Mouse (Mus musculus) stomach, embryonic 16.5 days (tissue): Measurements from ENCODE around the gene Ifit3. TPM values are rescaled to one million over a fixed set of nuclear protein-coding genes. Genes with fewer than 3 reads are reported as not detected.
A peak's percentile ranks its signal among the peaks of the same experiment; 100 is the strongest.
"Not testable (repeated sequence)": the region's sequence is repeated elsewhere in the genome, so short reads cannot be mapped to it uniquely, and the experiment has no call there.

Experiments
- ATAC-seq: fragments of 200-750 bp; cut with Nextera tagmentation; 2 replicates; pipeline ENCODE4 v1.8.0; 2017; ENCODE audit warnings: moderate number of reproducible peaks, moderate TSS enrichment; ENCODE audit not compliant: insufficient read depth, low FRiP score
- H3K27ac ChIP-seq: fragments of 300-500 bp; sonication (generic); 2 replicates; pipeline ENCODE4 v1.5.1; 2014; ENCODE audit warnings: low read length
- H3K27me3 ChIP-seq: fragments of 300-500 bp; sonication (generic); 2 replicates; pipeline ENCODE4 v1.6.1; 2014; ENCODE audit warnings: low read length, control low read depth, mixed read lengths; ENCODE audit not compliant: control insufficient read depth, insufficient read depth
- H3K36me3 ChIP-seq: fragments of 300-500 bp; sonication (generic); 2 replicates; pipeline ENCODE4 v1.6.1; 2014; ENCODE audit warnings: low read length; ENCODE audit not compliant: control insufficient read depth, insufficient read depth
- H3K4me1 ChIP-seq: fragments of 300-500 bp; sonication (generic); 2 replicates; pipeline ENCODE4 v1.6.1; 2014; ENCODE audit warnings: low read length, control low read depth, mixed read lengths; ENCODE audit not compliant: control insufficient read depth, insufficient read depth
- H3K4me2 ChIP-seq: fragments of 300-500 bp; sonication (generic); 2 replicates; pipeline ENCODE4 v1.6.1; 2014; ENCODE audit warnings: low read depth, low read length, mixed read lengths
- H3K4me3 ChIP-seq: fragments of 300-500 bp; sonication (generic); replicated peaks from 2 replicates; pipeline ENCODE4 v1.5.1; 2014; ENCODE audit warnings: mild to moderate bottlenecking, low read length
- H3K9ac ChIP-seq: fragments of 300-500 bp; sonication (generic); 2 replicates; pipeline ENCODE4 v1.6.1; 2014; ENCODE audit warnings: low read length
- H3K9me3 ChIP-seq: fragments of 300-500 bp; sonication (generic); replicated peaks from 2 replicates; pipeline ENCODE4 v1.6.1; 2016; ENCODE audit warnings: low read length, control low read depth; ENCODE audit not compliant: control insufficient read depth
- WGBS: fragments of 180-500 bp; shearing (Covaris S2); extraction: QIAGEN DNeasy Blood & Tissue Kit; methylation state at CpG from one replicate; pipeline ENCODE4 v1.1.7; 2014; 5-methylcytosine and 5-hydroxymethylcytosine counted together
- polyA plus RNA-seq: library from polyadenylated mRNA; unstranded; fragments of >200 nt; fragmentation: Nextera tagmentation; extraction: Ambion mirVana; gene quantifications from 2 replicates; pipeline ENCODE4 v1.2.1, GENCODE M21; 2015

Gene Ifit3
- polyA plus RNA-seq: 0.53 and 0.76 TPM in 2 replicates

GRCm38 (mm10) chr19:34583126-34583766, at the start of gene Ifit3:
Gene Ifit3, plus strand, starts transcription at chr19:34583531.
- peak; percentile 47 for ATAC-seq
- not testable (repeated sequence) for H3K27me3 ChIP-seq, H3K27ac ChIP-seq, H3K4me1 ChIP-seq, H3K9ac ChIP-seq, H3K36me3 ChIP-seq, H3K4me2 ChIP-seq, H3K9me3 ChIP-seq, H3K4me3 ChIP-seq
- 27% methylated on average over 2 of the region's 2 CpGs for WGBS

GRCm38 (mm10) chr19:34539422-34539821, 43.9 kb upstream of the Ifit3 start:
- H3K36me3 ChIP-seq: no peaks in the 10 kb centered on the region
- no peaks in the 10 kb centered on the region for H3K4me1 ChIP-seq
- 100% methylated on average over 1 of the region's 1 CpGs for WGBS
- no peak for ATAC-seq
- H3K27ac ChIP-seq: no peak overlapping the region
- no peak overlapping the region for H3K4me3 ChIP-seq
- H3K4me2 ChIP-seq: no peak overlapping the region
- H3K9ac ChIP-seq: no peak overlapping the region
- H3K27me3 ChIP-seq: no peaks in the 10 kb centered on the region
- no peaks in the 10 kb centered on the region for H3K9me3 ChIP-seq

- Histone ChIP-seq H3K4me2 (no peak overlapping the region), H3K9me3 (no peaks in the 10 kb centered on the region), H3K27me3 (no peaks in the 10 kb centered on the region), H3K4me1 (no peaks in the 10 kb centered on the region), H3K4me3 (no peak overlapping the region), H3K27ac (no peak overlapping the region), H3K9ac (no peak overlapping the region), H3K36me3 (no peaks in the 10 kb centered on the region)
- 81% methylated on average over 4 of the region's 4 CpGs for WGBS
- ATAC-seq: no peak
Measured at GRCm38 (mm10) chr19:34546211-34546610, 37.1 kb upstream of the Ifit3 start.

GRCm38 (mm10) chr19:34547976-34548375, 35.4 kb upstream of the Ifit3 start:
- H3K27me3 ChIP-seq: no peaks in the 10 kb centered on the region
- H3K9me3 ChIP-seq: no peaks in the 10 kb centered on the region
- H3K36me3 ChIP-seq: no peaks in the 10 kb centered on the region
- no peak overlapping the region for H3K4me2 ChIP-seq
- no peak for ATAC-seq
- H3K4me1 ChIP-seq: peaks cover 5% of the 10 kb centered on the region
- H3K27ac ChIP-seq: no peak overlapping the region
- no peak overlapping the region for H3K9ac ChIP-seq
- 30% methylated on average over 7 of the region's 7 CpGs for WGBS
- no peak overlapping the region for H3K4me3 ChIP-seq

- Histone ChIP-seq H3K27me3 (no peaks in the 10 kb centered on the region), H3K9ac (peak overlapping the region; percentile 69), H3K4me1 (peaks cover 8% of the 10 kb centered on the region), H3K36me3 (no peaks in the 10 kb centered on the region), H3K4me3 (peak overlapping the region; percentile 59), H3K27ac (no peak overlapping the region), H3K9me3 (0 out of 2 replicates have a peak, but pooled peaks cover 6% of the 10 kb centered on the region), H3K4me2 (peak overlapping the region; percentile 76)
- WGBS: 32% methylated on average over 4 of the region's 4 CpGs
- ATAC-seq: 0 out of 2 replicates have a peak, but pooled peaks have one; percentile 4
Measured at GRCm38 (mm10) chr19:34550205-34550533, 33.2 kb upstream of the Ifit3 start.

GRCm38 (mm10) chr19:34550534-34551223, 32.7 kb upstream of the Ifit3 start, which contains the start of gene Ifit2:
Gene Ifit2, plus strand, starts transcription at chr19:34550694.
- H3K27ac ChIP-seq: peak within 1 kb of the TSS; percentile 50
- under 1% methylated on average over 22 of the region's 22 CpGs for WGBS
- peak within 1 kb of the TSS; percentile 76 for H3K4me2 ChIP-seq
- no peaks in the 10 kb centered on the region for H3K36me3 ChIP-seq
- H3K9ac ChIP-seq: peak within 1 kb of the TSS; percentile 69
- no peaks in the 10 kb centered on the region for H3K27me3 ChIP-seq
- peak within 1 kb of the TSS; percentile 59 for H3K4me3 ChIP-seq
- 0 out of 2 replicates have a peak, but pooled peaks cover 6% of the 10 kb centered on the region for H3K9me3 ChIP-seq
- peak; percentile 91 for ATAC-seq
- peaks cover 8% of the 10 kb centered on the region for H3K4me1 ChIP-seq

- ATAC-seq: no peak
- WGBS: 30% methylated on average over 5 of the region's 5 CpGs
Measured at GRCm38 (mm10) chr19:34551981-34552380, 31.4 kb upstream of the Ifit3 start.

GRCm38 (mm10) chr19:34553021-34553420, 30.3 kb upstream of the Ifit3 start:
- 58% methylated on average over 6 of the region's 6 CpGs for WGBS
- Histone ChIP-seq H3K9ac (no peak overlapping the region), H3K36me3 (no peaks in the 10 kb centered on the region), H3K4me3 (no peak overlapping the region), H3K27me3 (no peaks in the 10 kb centered on the region), H3K4me1 (peaks cover 8% of the 10 kb centered on the region), H3K27ac (peak overlapping the region; percentile 31; the same call in 1 of the 2 replicates), H3K4me2 (no peak overlapping the region), H3K9me3 (0 out of 2 replicates have a peak, but pooled peaks cover 6% of the 10 kb centered on the region)
- ATAC-seq: no peak

More at GRCm38 (mm10) chr19:34551981-34552380, 31.4 kb upstream of the Ifit3 start:
- H3K4me3 ChIP-seq: peak overlapping the region; percentile 4; the same call in 1 of the 2 replicates
- 0 out of 2 replicates have a peak, but pooled peaks cover 6% of the 10 kb centered on the region for H3K9me3 ChIP-seq
- H3K27me3 ChIP-seq: no peaks in the 10 kb centered on the region
- H3K27ac ChIP-seq: peak overlapping the region; percentile 2; the same call in 1 of the 2 replicates
- no peak overlapping the region for H3K9ac ChIP-seq
- H3K4me2 ChIP-seq: peak overlapping the region; percentile 31; the same call in 1 of the 2 replicates
- H3K36me3 ChIP-seq: no peaks in the 10 kb centered on the region
- H3K4me1 ChIP-seq: peaks cover 8% of the 10 kb centered on the region

- no peaks in the 10 kb centered on the region for H3K27me3 ChIP-seq
- peaks cover 8% of the 10 kb centered on the region for H3K4me1 ChIP-seq
- H3K27ac ChIP-seq: peak overlapping the region; percentile 31; the same call in 1 of the 2 replicates
- no peak overlapping the region for H3K4me2 ChIP-seq
- H3K36me3 ChIP-seq: no peaks in the 10 kb centered on the region
- no peak for ATAC-seq
- 43% methylated on average over 3 of the region's 3 CpGs for WGBS
- no peak overlapping the region for H3K9ac ChIP-seq
- H3K4me3 ChIP-seq: no peak overlapping the region
- 0 out of 2 replicates have a peak, but pooled peaks cover 6% of the 10 kb centered on the region for H3K9me3 ChIP-seq
Measured at GRCm38 (mm10) chr19:34553522-34553921, 29.8 kb upstream of the Ifit3 start.
